Mouse (Mus musculus) cortical plate, adult 2 months (tissue): ENCODE measurements around the gene Tppp3.

Source experiments
- CTCF ChIP-seq: fragments of 200-500 bp; IDR thresholded peaks from 2 replicates; pipeline ENCODE4 v1.5.1; 2011; ENCODE audit warnings: mild to moderate bottlenecking, control low read depth, low read length; ENCODE audit not compliant: insufficient read depth; ENCODE audit errors: extremely low read depth
- POLR2A ChIP-seq: fragments of 200-500 bp; IDR thresholded peaks from 2 replicates; pipeline ENCODE4 v1.6.1; 2011; ENCODE audit warnings: mild to moderate bottlenecking, low read length, control low read depth; ENCODE audit not compliant: insufficient read depth; ENCODE audit errors: extremely low read depth

DNA sequence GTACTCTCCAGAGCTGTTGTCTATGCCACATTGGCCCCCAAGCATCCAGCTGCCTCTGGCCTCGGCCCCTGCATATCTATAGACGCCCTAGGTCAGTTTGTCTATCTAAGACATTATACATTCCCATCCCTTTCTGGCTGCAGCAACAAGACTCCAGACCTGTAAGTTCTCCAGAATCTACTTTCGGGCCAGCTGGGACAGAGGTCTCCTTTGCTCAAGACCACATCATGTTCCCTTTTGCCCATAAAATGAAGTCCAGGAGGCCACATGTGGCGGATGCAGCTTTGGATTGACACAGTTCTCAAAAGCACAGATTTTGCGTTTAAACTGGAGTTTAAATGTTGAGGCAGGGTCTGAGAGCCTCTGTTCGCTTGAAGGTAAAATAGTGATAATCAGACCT is 42.9 kb upstream of the Tppp3 start:
- TF ChIP-seq CTCF, result no peak
- TF ChIP-seq POLR2A, result no peak
